Mouse (Mus musculus): ENCODE measurements around the gene Snx22. TPM values are rescaled to one million over a fixed set of nuclear protein-coding genes. Genes with fewer than 3 reads are reported as not detected.

The Snx22 gene
- polyA plus RNA-seq, 1 experiment = 6.2 TPM

DNA sequence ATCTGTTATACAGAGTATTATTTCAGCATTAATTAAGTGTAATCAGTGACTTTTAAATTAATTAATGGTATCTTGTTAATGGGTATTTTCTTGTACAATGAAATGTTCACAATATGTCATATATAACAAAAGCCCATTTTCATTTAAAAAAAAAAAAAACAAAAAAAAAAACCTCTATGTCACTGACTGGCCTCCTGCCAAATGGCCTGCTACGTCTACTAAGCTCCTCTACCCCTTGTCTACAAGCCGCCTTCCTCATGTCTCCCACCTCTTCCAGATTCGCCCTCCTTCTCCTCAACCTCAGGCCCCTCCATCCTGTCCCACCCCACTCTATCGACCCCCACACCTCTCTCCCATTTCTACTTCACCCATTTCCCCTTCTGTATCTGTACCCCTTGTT is 18.0 kb downstream of the Snx22 start:
- no peak for DNase-seq (ENCODE audit: low read depth)
- TF ChIP-seq CTCF (IDR thresholded peaks at IDR 0.05; ENCODE audit: borderline replicate concordance, extremely low read depth, insufficient read depth, insufficient read length) = no peak
- no peak for TF ChIP-seq POLR2A (IDR thresholded peaks at IDR 0.05; ENCODE audit: borderline replicate concordance, extremely low read depth, insufficient read depth, insufficient read length, poor library complexity, severe bottlenecking)

DNA sequence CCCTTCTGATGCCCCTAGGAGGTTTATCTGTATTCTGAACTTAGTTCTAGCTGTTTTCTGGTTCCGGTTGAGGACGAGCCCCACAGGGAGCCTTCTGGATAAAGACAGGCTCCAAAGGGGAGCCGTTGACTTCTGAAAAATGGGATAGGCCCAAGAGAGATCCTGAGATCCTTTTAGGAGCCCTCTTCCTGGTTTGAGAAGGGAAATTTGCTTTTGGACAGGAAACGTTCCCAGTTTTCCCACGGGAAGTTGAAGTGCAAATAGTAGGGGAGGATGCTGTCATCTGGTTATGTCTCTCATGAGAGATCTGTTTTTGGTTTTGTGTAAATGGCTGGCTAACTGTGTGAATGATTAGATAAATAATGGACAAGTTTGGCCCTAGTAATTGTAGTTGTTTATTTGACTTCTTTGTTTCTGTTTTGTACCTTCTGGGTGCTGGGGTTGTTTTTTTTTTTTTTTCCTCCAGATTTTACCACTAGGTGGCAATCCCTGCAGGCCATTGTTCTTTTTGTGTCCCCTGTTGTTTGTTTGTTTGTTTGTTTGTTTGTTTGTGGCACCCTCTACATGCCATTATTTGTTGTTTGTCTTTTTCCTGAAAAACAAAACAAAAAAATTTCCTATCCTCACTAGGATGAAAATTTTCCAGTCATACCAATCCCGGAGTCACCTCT is 19.5 kb downstream of the Snx22 start:
- no peak for DNase-seq (ENCODE audit: low read depth)
- TF ChIP-seq POLR2A (IDR thresholded peaks at IDR 0.05; ENCODE audit: borderline replicate concordance, extremely low read depth, insufficient read depth, insufficient read length, poor library complexity, severe bottlenecking) (no peak), CTCF (IDR thresholded peaks at IDR 0.05; ENCODE audit: borderline replicate concordance, extremely low read depth, insufficient read depth, insufficient read length) (no peak)

DNA sequence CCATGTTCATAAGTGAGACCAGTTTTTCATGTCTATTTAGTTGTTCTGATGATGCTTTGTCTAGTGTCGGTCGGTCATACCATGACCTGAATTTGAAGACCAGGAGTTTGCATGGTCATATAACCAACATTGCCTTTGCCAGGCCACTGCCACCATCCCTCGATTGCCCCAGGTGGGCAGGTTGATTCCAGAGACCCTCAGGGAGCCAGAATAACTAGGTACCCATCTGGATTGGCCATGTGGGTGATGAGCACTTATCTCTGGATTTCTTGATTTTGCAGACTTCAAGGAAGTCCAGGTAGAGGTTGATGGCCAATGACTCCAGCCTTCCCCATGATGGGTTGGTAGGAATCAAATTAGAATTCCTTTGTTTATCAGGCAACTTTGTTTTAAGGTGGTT is 26.3 kb downstream of the Snx22 start:
- DNase-seq (ENCODE audit: low read depth) = no peak
- TF ChIP-seq POLR2A (IDR thresholded peaks at IDR 0.05; ENCODE audit: borderline replicate concordance, extremely low read depth, insufficient read depth, insufficient read length, poor library complexity, severe bottlenecking) (no peak), CTCF (IDR thresholded peaks at IDR 0.05; ENCODE audit: borderline replicate concordance, extremely low read depth, insufficient read depth, insufficient read length) (no peak)

GRCm38 (mm10) chr9:66042331-66042730 is 27.2 kb downstream of the Snx22 start:
- TF ChIP-seq POLR2A (IDR thresholded peaks at IDR 0.05; ENCODE audit: borderline replicate concordance, extremely low read depth, insufficient read depth, insufficient read length, poor library complexity, severe bottlenecking) = no peak
- TF ChIP-seq CTCF (IDR thresholded peaks at IDR 0.05; ENCODE audit: borderline replicate concordance, extremely low read depth, insufficient read depth, insufficient read length) = no peak
- DNase-seq (ENCODE audit: low read depth) = no peak

- no peak for TF ChIP-seq POLR2A (IDR thresholded peaks at IDR 0.05; ENCODE audit: borderline replicate concordance, extremely low read depth, insufficient read depth, insufficient read length, poor library complexity, severe bottlenecking)
Observed at GRCm38 (mm10) chr9:66040801-66041200, 28.7 kb downstream of the Snx22 start.

GRCm38 (mm10) chr9:66039290-66039689 is 30.2 kb downstream of the Snx22 start:
- no peak for DNase-seq (ENCODE audit: low read depth)
- no peak for TF ChIP-seq POLR2A (IDR thresholded peaks at IDR 0.05; ENCODE audit: borderline replicate concordance, extremely low read depth, insufficient read depth, insufficient read length, poor library complexity, severe bottlenecking)
- TF ChIP-seq CTCF (IDR thresholded peaks at IDR 0.05; ENCODE audit: borderline replicate concordance, extremely low read depth, insufficient read depth, insufficient read length) = no peak

More at GRCm38 (mm10) chr9:66040801-66041200, 28.7 kb downstream of the Snx22 start:
- no peak for DNase-seq (ENCODE audit: low read depth)

DNA sequence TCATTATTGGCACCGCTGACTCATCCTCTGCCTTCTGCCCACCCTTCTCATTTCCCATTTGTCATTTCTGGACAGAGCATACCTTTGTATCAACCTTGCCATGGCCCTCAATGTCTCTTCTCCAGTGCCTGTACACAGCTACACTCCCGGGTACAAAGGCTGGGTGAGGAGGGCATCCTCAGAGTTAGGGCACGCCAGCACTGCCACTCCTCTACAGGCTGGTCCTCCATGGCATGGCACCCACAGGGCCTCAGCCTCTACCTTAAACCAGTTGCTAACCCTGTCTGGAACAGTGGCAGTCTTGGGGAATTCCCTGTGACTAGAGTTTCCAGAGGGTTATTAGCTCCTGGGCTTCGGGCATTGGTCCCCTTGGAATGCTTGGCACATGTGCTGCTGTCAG is 30.9 kb downstream of the Snx22 start:
- DNase-seq (ENCODE audit: low read depth) = no peak
- no peak for TF ChIP-seq CTCF (IDR thresholded peaks at IDR 0.05; ENCODE audit: borderline replicate concordance, extremely low read depth, insufficient read depth, insufficient read length)

DNA sequence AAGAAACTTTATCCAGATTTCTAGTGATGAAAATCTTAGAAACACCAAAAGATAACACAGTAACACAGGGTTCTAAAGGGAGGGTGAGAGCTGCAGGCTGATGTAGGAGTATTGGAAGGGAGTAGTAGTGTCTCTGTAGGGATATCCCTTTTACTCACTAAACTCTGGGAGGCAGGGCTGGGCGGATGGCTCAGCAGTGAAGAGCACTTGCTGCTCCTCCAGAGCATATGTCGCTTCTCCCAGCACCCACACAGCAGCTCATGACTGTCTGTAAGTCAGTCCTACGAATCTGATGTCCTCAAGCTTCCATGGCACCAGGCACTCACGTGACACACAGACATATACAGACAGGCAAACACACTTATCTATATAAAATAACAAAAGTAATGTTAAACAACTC is 31.4 kb downstream of the Snx22 start:
- TF ChIP-seq CTCF (IDR thresholded peaks at IDR 0.05; ENCODE audit: borderline replicate concordance, extremely low read depth, insufficient read depth, insufficient read length) (no peak), POLR2A (IDR thresholded peaks at IDR 0.05; ENCODE audit: borderline replicate concordance, extremely low read depth, insufficient read depth, insufficient read length, poor library complexity, severe bottlenecking) (no peak)

GRCm38 (mm10) chr9:66020601-66021000 is 48.9 kb downstream of the Snx22 start:
- no peak for DNase-seq (ENCODE audit: low read depth)
- TF ChIP-seq POLR2A (IDR thresholded peaks at IDR 0.05; ENCODE audit: borderline replicate concordance, extremely low read depth, insufficient read depth, insufficient read length, poor library complexity, severe bottlenecking) (no peak), CTCF (IDR thresholded peaks at IDR 0.05; ENCODE audit: borderline replicate concordance, extremely low read depth, insufficient read depth, insufficient read length) (no peak)

More for the DNA sequence above, 31.4 kb downstream of the Snx22 start:
- no peak for DNase-seq (ENCODE audit: low read depth)

Other genes with a start within 250 kb of the Snx22 start
- gene Zfp609, start 242.2 kb downstream of the Snx22 start, polyA plus RNA-seq (2012; rRNA removed) = 17.9 and 35.4 TPM in 2 replicates
- gene Pclaf, start 179.5 kb downstream of the Snx22 start, polyA plus RNA-seq (2012; rRNA removed) = 27.5 and 37.6 TPM in 2 replicates
- gene Trip4, start 160.9 kb downstream of the Snx22 start, polyA plus RNA-seq (2012; rRNA removed) = 16.3 and 24.1 TPM in 2 replicates
- 17.3 and 26.9 TPM in 2 replicates for gene Csnk1g1, start 160.8 kb downstream of the Snx22 start, polyA plus RNA-seq (2012; rRNA removed)
- 342 and 348 TPM in 2 replicates for gene Ppib, start 9.5 kb downstream of the Snx22 start, polyA plus RNA-seq (2012; rRNA removed)
- 75.6 and 101 TPM in 2 replicates for gene Snx1, start 56.9 kb upstream of the Snx22 start, polyA plus RNA-seq (2012; rRNA removed)
- 35.8 and 36.3 TPM in 2 replicates for gene Ciao2a, start 56.9 kb upstream of the Snx22 start, polyA plus RNA-seq (2012; rRNA removed)
- 1.0 and 1.1 TPM in 2 replicates for gene Dapk2, start 88.5 kb upstream of the Snx22 start, polyA plus RNA-seq (2012; rRNA removed)